Mouse (Mus musculus) brown adipose tissue, adult 24 weeks (tissue): ENCODE measurements around the gene Gm20509. TPM values are rescaled to one million over a fixed set of nuclear protein-coding genes. Genes with fewer than 3 reads are reported as not detected.

Source experiments
- H3K27ac ChIP-seq: fragments of 200-500 bp; replicated peaks from 2 replicates; pipeline ENCODE4 v1.5.1; 2012; ENCODE audit warnings: low read depth, mild to moderate bottlenecking, low read length
- H3K4me1 ChIP-seq: fragments of 200-500 bp; 2 replicates; pipeline ENCODE4 v1.6.1; 2012; ENCODE audit warnings: low read length, mixed read lengths; ENCODE audit not compliant: control insufficient read depth, insufficient read depth, insufficient read length
- H3K4me3 ChIP-seq: fragments of 200-500 bp; 2 replicates; pipeline ENCODE4 v1.5.1; 2012; ENCODE audit warnings: low read depth, mild to moderate bottlenecking, low read length, moderate library complexity; ENCODE audit not compliant: insufficient read depth
- polyA plus RNA-seq: library from polyadenylated mRNA; stranded (reverse); fragments of >200 nt; gene quantifications from 2 replicates; pipeline ENCODE4 v1.2.4, GENCODE M21; 2012; ENCODE audit not compliant: missing spikeins, insufficient read depth, insufficient read length

Gene Gm20509
- polyA plus RNA-seq, 1 experiment: not detected

GRCm38 (mm10) chr9:73121735-73122134 is 19.5 kb downstream of the Gm20509 start:
- no peak overlapping the region for H3K4me3 ChIP-seq
- no peaks in the 10 kb centered on the region for H3K4me1 ChIP-seq
- no peak overlapping the region for H3K27ac ChIP-seq

- H3K4me3 ChIP-seq: no peak overlapping the region
- no peaks in the 10 kb centered on the region for H3K4me1 ChIP-seq
- H3K27ac ChIP-seq: no peak overlapping the region
These were observed 22.8 kb downstream of the Gm20509 start for GRCm38 (mm10) chr9:73125043-73125570.

DNA sequence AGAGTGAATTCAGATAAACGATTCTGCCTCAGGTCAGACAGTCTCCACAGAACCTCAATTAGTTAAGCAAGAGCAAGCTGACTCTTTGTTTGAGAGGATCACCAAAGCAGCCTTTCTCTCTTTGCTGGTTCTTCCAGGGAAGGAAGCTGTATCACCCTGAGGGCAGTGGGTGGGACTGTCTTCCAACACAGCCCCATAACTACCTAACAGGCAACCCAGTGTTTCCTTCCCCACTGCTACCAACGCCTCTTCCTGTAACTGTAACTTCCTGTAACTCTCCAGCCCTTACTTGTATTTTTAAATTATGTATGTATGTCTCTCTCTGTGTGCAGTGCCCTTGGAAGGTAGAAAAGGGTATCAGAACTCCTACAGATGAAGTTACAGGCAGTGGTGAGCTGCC is 25.2 kb downstream of the Gm20509 start:
- Histone ChIP-seq H3K4me1 (no peaks in the 10 kb centered on the region), H3K4me3 (no peak overlapping the region), H3K27ac (no peak overlapping the region)

GRCm38 (mm10) chr9:73129875-73130274 is 27.6 kb downstream of the Gm20509 start:
- H3K4me3 ChIP-seq: no peak overlapping the region
- no peak overlapping the region for H3K27ac ChIP-seq
- H3K4me1 ChIP-seq: no peaks in the 10 kb centered on the region

DNA sequence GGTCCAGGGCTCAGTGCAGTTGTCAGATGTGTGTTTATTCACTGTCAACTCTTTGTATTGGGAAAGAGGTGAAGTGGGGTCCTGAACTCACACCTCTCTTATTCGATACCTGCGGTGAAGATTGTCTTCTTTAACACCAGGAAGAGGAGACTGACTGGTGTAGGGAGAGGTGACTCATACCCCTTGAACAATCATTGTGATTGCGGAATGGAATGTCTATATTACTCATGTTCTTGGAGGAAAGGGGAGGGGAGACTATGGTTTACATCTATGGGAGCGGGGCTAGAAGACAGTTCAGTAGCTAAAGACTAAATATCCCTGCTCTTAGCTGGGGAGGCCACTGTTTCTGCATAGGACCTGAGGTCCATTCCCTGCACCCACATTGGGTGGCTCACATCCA is 28.3 kb downstream of the Gm20509 start:
- no peak overlapping the region for H3K4me3 ChIP-seq
- no peaks in the 10 kb centered on the region for H3K4me1 ChIP-seq
- no peak overlapping the region for H3K27ac ChIP-seq

- Histone ChIP-seq H3K27ac (no peak overlapping the region), H3K4me1 (no peaks in the 10 kb centered on the region), H3K4me3 (no peak overlapping the region)
These were observed 35.1 kb downstream of the Gm20509 start for GRCm38 (mm10) chr9:73137341-73137886.

- H3K27ac ChIP-seq: no peak overlapping the region
- no peak overlapping the region for H3K4me3 ChIP-seq
- no peaks in the 10 kb centered on the region for H3K4me1 ChIP-seq
These were observed 52.1 kb downstream of the Gm20509 start for GRCm38 (mm10) chr9:73154347-73154746.

GRCm38 (mm10) chr9:73157968-73158367 is 55.7 kb downstream of the Gm20509 start:
- Histone ChIP-seq H3K4me3 (no peak overlapping the region), H3K4me1 (no peaks in the 10 kb centered on the region), H3K27ac (no peak overlapping the region)

DNA sequence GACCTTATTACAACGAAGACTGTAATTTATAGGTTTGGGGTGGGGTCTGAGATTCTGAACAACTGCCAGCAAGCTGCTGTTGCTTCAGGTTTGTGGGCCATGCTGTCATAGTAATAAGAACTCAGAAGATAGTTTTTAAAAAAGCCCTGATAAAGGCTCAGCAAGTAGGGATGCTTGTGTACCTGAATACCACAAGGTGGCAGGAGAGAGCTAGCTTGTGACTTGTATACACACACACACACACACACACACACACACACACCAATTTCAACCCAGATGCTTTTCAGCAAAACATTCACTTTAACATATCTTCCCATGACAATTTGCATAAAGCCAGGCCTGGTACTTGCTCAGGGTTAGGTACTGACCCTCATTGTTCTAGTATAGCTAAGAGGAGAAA is 57.0 kb downstream of the Gm20509 start:
- H3K4me3 ChIP-seq: no peak overlapping the region
- no peaks in the 10 kb centered on the region for H3K4me1 ChIP-seq
- H3K27ac ChIP-seq: no peak overlapping the region

- Histone ChIP-seq H3K27ac (no peak overlapping the region), H3K4me3 (peak overlapping the region; percentile 47), H3K4me1 (no peaks in the 10 kb centered on the region)
These were observed 60.5 kb downstream of the Gm20509 start for GRCm38 (mm10) chr9:73162571-73163333.

DNA sequence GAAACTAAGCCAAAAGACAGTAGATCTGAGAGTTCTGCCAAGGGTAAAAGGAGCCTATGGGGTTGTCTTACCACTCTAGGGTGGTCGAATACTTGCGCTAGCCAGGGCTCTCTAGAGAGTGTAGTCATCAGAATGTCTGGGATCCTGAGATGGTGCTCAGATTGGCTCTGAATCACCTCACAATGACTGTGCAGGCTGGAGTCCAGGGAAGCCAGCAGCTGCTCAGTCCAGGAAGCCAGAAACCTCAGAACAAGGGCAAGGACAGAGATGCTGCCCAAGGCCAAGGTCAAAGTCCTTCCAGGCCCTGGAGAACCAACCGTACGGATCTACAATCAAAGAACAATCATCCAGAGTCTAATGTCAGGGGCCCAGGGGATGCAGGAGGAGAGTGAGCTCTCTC is 63.4 kb downstream of the Gm20509 start:
- H3K4me1 ChIP-seq: no peaks in the 10 kb centered on the region
- H3K27ac ChIP-seq: no peak overlapping the region
- H3K4me3 ChIP-seq: no peak overlapping the region

Other genes starting within 250 kb of the Gm20509 start
- gene Pygo1, start 176.8 kb upstream of the Gm20509 start, polyA plus RNA-seq: 2.9 and 4.0 TPM in 2 replicates
- gene Dyx1c1, start 143.7 kb upstream of the Gm20509 start, polyA plus RNA-seq: 2.1 TPM in 1 of 2 replicates, not detected in the other
- gene Gm44503, start 143.6 kb upstream of the Gm20509 start, polyA plus RNA-seq: not detected in 2 replicates
- 15.8 and 19.5 TPM in 2 replicates for gene Ccpg1os, start 117.1 kb upstream of the Gm20509 start, polyA plus RNA-seq
- gene Ccpg1, start 117.0 kb upstream of the Gm20509 start, polyA plus RNA-seq: 61.5 and 64.5 TPM in 2 replicates
- 4.4 and 5.4 TPM in 2 replicates for gene Pigb, start 62.1 kb upstream of the Gm20509 start, polyA plus RNA-seq
- 0.38 and 1.7 TPM in 2 replicates for gene Rab27a, start 57.6 kb upstream of the Gm20509 start, polyA plus RNA-seq
- not detected in 2 replicates for gene Khdc3, start 634 bp upstream of the Gm20509 start, polyA plus RNA-seq
- 31.8 and 39.1 TPM in 2 replicates for gene Rsl24d1, start 11.0 kb downstream of the Gm20509 start, polyA plus RNA-seq